Mouse (Mus musculus): Measurements from ENCODE around the gene March2.

The March2 gene

GRCm38 (mm10) chr17:33718944-33719725 is 665 bp upstream of the March2 start:
- in situ Hi-C loops (cut with MboI; ENCODE audit: low sequenced_read_pairs), result no loop called here

GRCm38 (mm10) chr17:33717982-33718381 is 488 bp downstream of the March2 start:
- in situ Hi-C loops (cut with MboI; ENCODE audit: low sequenced_read_pairs), result no loop called here

GRCm38 (mm10) chr17:33717246-33717645 is 1.2 kb downstream of the March2 start:
- in situ Hi-C loops (cut with MboI; ENCODE audit: low sequenced_read_pairs), result no loop called here

GRCm38 (mm10) chr17:33714779-33715178 is 3.7 kb downstream of the March2 start:
- in situ Hi-C loops (cut with MboI; ENCODE audit: low sequenced_read_pairs), result no loop called here

GRCm38 (mm10) chr17:33713271-33713670 is 5.2 kb downstream of the March2 start:
- in situ Hi-C loops (cut with MboI; ENCODE audit: low sequenced_read_pairs), result no loop called here

- in situ Hi-C loops (cut with MboI; ENCODE audit: low sequenced_read_pairs), result no loop called here
Observed at GRCm38 (mm10) chr17:33709834-33710233, 8.6 kb downstream of the March2 start.

GRCm38 (mm10) chr17:33703091-33703490 is 15.4 kb downstream of the March2 start:
- in situ Hi-C loops (cut with MboI; ENCODE audit: low sequenced_read_pairs), result no loop called here

GRCm38 (mm10) chr17:33702178-33702577 is 16.3 kb downstream of the March2 start:
- in situ Hi-C loops (cut with MboI; ENCODE audit: low sequenced_read_pairs), result no loop called here

GRCm38 (mm10) chr17:33695471-33695870 is 23.0 kb downstream of the March2 start:
- in situ Hi-C loops (cut with MboI; ENCODE audit: low sequenced_read_pairs), result no loop called here

- in situ Hi-C loops (cut with MboI; ENCODE audit: low sequenced_read_pairs), result no loop called here
Observed at GRCm38 (mm10) chr17:33686760-33687159, 31.7 kb downstream of the March2 start, which contains the start of gene Hnrnpm. Hnrnpm (minus strand) TSS chr17:33686860.

- in situ Hi-C loops (cut with MboI; ENCODE audit: low sequenced_read_pairs), result no loop called here
Observed at GRCm38 (mm10) chr17:33685249-33685653, 33.2 kb downstream of the March2 start.

GRCm38 (mm10) chr17:33684671-33685231 is 33.7 kb downstream of the March2 start:
- in situ Hi-C loops (cut with MboI; ENCODE audit: low sequenced_read_pairs), result no loop called here

- in situ Hi-C loops (cut with MboI; ENCODE audit: low sequenced_read_pairs), result no loop called here
Observed at GRCm38 (mm10) chr17:33681767-33682166, 36.7 kb downstream of the March2 start.

GRCm38 (mm10) chr17:33678771-33679170 is 39.7 kb downstream of the March2 start:
- in situ Hi-C loops (cut with MboI; ENCODE audit: low sequenced_read_pairs), result no loop called here

- in situ Hi-C loops (cut with MboI; ENCODE audit: low sequenced_read_pairs), result no loop called here
Observed at GRCm38 (mm10) chr17:33676086-33676485, 42.4 kb downstream of the March2 start.

- in situ Hi-C loops (cut with MboI; ENCODE audit: low sequenced_read_pairs), result no loop called here
Observed at GRCm38 (mm10) chr17:33675452-33675851, 43.0 kb downstream of the March2 start.

GRCm38 (mm10) chr17:33673837-33674236 is 44.6 kb downstream of the March2 start:
- in situ Hi-C loops (cut with MboI; ENCODE audit: low sequenced_read_pairs), result no loop called here

GRCm38 (mm10) chr17:33669681-33670080 is 48.8 kb downstream of the March2 start:
- in situ Hi-C loops (cut with MboI; ENCODE audit: low sequenced_read_pairs), result no loop called here

- in situ Hi-C loops (cut with MboI; ENCODE audit: low sequenced_read_pairs), result no loop called here
Observed at GRCm38 (mm10) chr17:33666813-33667212, 51.7 kb downstream of the March2 start.

- in situ Hi-C loops (cut with MboI; ENCODE audit: low sequenced_read_pairs), result no loop called here
Observed at GRCm38 (mm10) chr17:33649781-33650475, 68.5 kb downstream of the March2 start.

GRCm38 (mm10) chr17:33645073-33645472 is 73.4 kb downstream of the March2 start:
- in situ Hi-C loops (cut with MboI; ENCODE audit: low sequenced_read_pairs), result no loop called here

- in situ Hi-C loops (cut with MboI; ENCODE audit: low sequenced_read_pairs), result no loop called here
Observed at GRCm38 (mm10) chr17:33644068-33644467, 74.4 kb downstream of the March2 start.

Data from CH12F3 (cell line).